Mouse (Mus musculus) stomach, embryonic 14.5 days (tissue): ENCODE measurements around the gene Papss2. TPM values are rescaled to one million over a fixed set of nuclear protein-coding genes. Genes with fewer than 3 reads are reported as not detected.
"Not testable (repeated sequence)": the region's sequence is repeated elsewhere in the genome, so short reads cannot be mapped to it uniquely, and the experiment has no call there.

Experiments
- ATAC-seq: fragments of 200-750 bp; cut with Nextera tagmentation; 2 replicates; pipeline ENCODE4 v1.8.0; 2017; ENCODE audit warnings: low read depth, moderate TSS enrichment; ENCODE audit not compliant: insufficient number of reproducible peaks, insufficient read depth, low FRiP score
- H3K27ac ChIP-seq: fragments of 300-500 bp; sonication (generic); 2 replicates; pipeline ENCODE4 v1.5.1; 2014; ENCODE audit warnings: mild to moderate bottlenecking, low read length, moderate library complexity, mixed read lengths
- H3K27me3 ChIP-seq: fragments of 300-500 bp; sonication (generic); 2 replicates; pipeline ENCODE4 v1.6.1; 2014; ENCODE audit warnings: low read length, control low read depth, mixed read lengths; ENCODE audit not compliant: control insufficient read depth, insufficient read depth
- H3K36me3 ChIP-seq: fragments of 300-500 bp; sonication (generic); 2 replicates; pipeline ENCODE4 v1.6.1; 2014; ENCODE audit warnings: mild to moderate bottlenecking, control low read depth, low read length, moderate library complexity, mixed read lengths; ENCODE audit not compliant: control insufficient read depth, insufficient read depth
- H3K4me1 ChIP-seq: fragments of 300-500 bp; sonication (generic); 2 replicates; pipeline ENCODE4 v1.6.1; 2014; ENCODE audit warnings: low read length, control low read depth, mixed read lengths; ENCODE audit not compliant: control insufficient read depth, insufficient read depth
- H3K4me2 ChIP-seq: fragments of 300-500 bp; sonication (generic); replicated peaks from 2 replicates; pipeline ENCODE4 v1.6.1; 2014; ENCODE audit warnings: low read depth, low read length, control low read depth
- H3K4me3 ChIP-seq: fragments of 300-500 bp; sonication (generic); 2 replicates; pipeline ENCODE4 v1.5.1; 2014; ENCODE audit warnings: low read depth, low read length, control low read depth
- H3K9ac ChIP-seq: fragments of 300-500 bp; sonication (generic); replicated peaks from 2 replicates; pipeline ENCODE4 v1.6.1; 2014; ENCODE audit warnings: low read depth, mild to moderate bottlenecking, control low read depth, low read length, moderate library complexity, mixed read lengths
- H3K9me3 ChIP-seq: fragments of 300-500 bp; sonication (generic); 2 replicates; pipeline ENCODE4 v1.6.1; 2016; ENCODE audit warnings: low read depth, low read length, control low read depth; ENCODE audit not compliant: control insufficient read depth
- WGBS: fragments of 180-500 bp; shearing (Covaris S2); extraction: QIAGEN DNeasy Blood & Tissue Kit; methylation state at CpG from one replicate; pipeline ENCODE4 v1.1.7; 2014; 5-methylcytosine and 5-hydroxymethylcytosine counted together
- polyA plus RNA-seq: library from polyadenylated mRNA; unstranded; fragments of >200 nt; fragmentation: Nextera tagmentation; extraction: Ambion mirVana; gene quantifications from 2 replicates; pipeline ENCODE4 v1.2.1, GENCODE M21; 2014

Gene Papss2
- polyA plus RNA-seq, 1 experiment from 2014 or later = 9.0 TPM

DNA sequence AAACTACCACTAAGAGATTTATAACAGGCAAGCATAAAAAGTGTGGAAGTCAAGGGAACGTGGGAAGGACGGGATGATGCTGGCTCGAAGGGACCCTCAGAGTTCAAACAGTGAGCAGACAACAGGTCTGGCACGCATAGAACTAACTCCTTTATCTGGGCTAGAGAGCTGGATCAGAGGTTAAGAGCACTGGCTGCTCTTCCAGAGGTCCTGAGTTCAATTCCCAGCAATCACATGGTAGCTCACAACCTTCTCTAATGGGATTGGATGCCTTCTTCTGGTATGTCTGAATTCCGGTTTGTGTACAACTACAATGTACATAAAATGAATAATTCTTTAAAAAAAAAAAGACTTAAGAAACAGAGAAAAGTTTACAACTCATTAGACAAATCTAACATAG, 87.5 kb downstream of the Papss2 start:
- Histone ChIP-seq H3K4me3 (no peak overlapping the region), H3K36me3 (peaks cover 23% of the 10 kb centered on the region; the same call in 1 of the 2 replicates), H3K27ac (no peak overlapping the region), H3K27me3 (no peaks in the 10 kb centered on the region), H3K9ac (no peak overlapping the region), H3K4me1 (no peaks in the 10 kb centered on the region), H3K4me2 (no peak overlapping the region), H3K9me3 (no peaks in the 10 kb centered on the region)
- WGBS = 93% methylated on average over 5 of the region's 5 CpGs
- no peak for ATAC-seq

DNA sequence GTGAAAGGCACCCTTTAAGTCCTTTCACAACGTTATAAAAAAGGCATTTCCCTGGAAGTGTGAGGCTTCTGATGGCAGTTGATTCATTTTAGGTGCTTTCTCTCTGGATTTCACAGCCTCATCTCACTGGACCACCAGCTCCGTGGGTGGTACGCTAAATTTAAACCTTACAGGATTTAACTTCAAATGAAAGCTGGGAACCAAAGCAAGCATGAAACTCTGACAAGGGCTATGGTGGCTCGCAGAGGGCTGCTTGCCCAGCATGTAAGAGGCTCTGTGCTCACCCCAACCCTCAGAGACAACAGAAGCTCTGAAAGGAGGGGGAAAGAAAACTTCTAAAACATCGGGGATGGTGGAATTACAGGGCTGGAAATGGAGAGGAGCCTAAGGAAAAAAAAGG, 92.1 kb downstream of the Papss2 start:
- Histone ChIP-seq H3K36me3 (peaks cover 19% of the 10 kb centered on the region; the same call in 1 of the 2 replicates), H3K27ac (no peak overlapping the region), H3K4me1 (no peaks in the 10 kb centered on the region), H3K4me3 (no peak overlapping the region), H3K4me2 (no peak overlapping the region), H3K9me3 (no peaks in the 10 kb centered on the region), H3K27me3 (no peaks in the 10 kb centered on the region), H3K9ac (no peak overlapping the region)
- WGBS = 84% methylated on average over 5 of the region's 5 CpGs
- ATAC-seq = no peak

DNA sequence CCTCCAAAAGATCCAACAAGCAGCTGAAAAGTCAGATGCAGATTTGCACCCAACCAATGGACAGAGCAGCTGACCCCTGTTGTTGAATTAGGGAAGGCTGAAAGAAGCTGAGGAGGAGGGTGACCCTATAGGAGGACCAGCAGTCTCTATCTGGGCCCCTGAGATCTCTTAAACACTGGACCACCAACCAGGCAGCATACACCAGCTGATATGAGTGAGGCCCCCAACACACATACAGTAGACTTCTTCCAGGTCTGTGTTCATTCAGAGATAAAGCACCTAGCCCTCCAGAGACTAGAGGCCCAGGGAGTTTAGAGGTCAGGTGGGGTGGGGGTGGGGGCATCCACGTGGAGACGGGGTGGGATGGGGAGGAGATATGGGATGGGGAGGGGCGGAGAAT, 92.6 kb downstream of the Papss2 start:
- H3K4me3 ChIP-seq, ATAC-seq, H3K27ac ChIP-seq, H3K4me2 ChIP-seq, H3K4me1 ChIP-seq, H3K9me3 ChIP-seq, H3K27me3 ChIP-seq, H3K9ac ChIP-seq: not testable (repeated sequence)
- WGBS = 71% methylated on average over 3 of the region's 3 CpGs
- peaks cover 24% of the 10 kb centered on the region for H3K36me3 ChIP-seq

DNA sequence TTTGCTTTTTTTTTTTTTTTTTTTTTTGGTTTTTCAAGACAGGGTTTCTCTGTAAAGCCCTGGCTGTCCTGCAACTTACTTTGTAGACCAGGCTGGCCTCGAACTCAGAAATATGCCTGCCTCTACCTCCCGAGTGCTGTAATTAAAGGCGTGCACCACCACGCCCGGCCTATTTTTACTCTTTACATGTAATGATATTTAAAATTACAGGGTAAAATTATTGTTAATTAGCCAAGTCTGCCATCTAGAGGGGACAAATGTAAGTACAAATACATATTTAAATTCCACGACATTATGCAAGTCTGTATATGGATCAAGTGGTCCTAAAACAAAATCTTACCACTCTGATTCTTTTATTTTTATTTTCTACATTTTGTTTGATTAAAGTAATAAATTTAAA, 94.1 kb downstream of the Papss2 start:
- Histone ChIP-seq H3K27me3 (no peaks in the 10 kb centered on the region), H3K4me2 (no peak overlapping the region), H3K27ac (no peak overlapping the region), H3K36me3 (peaks cover 34% of the 10 kb centered on the region), H3K4me1 (no peaks in the 10 kb centered on the region), H3K9me3 (no peaks in the 10 kb centered on the region), H3K4me3 (no peak overlapping the region), H3K9ac (no peak overlapping the region)
- no peak for ATAC-seq
- 69% methylated on average over 6 of the region's 6 CpGs for WGBS

DNA sequence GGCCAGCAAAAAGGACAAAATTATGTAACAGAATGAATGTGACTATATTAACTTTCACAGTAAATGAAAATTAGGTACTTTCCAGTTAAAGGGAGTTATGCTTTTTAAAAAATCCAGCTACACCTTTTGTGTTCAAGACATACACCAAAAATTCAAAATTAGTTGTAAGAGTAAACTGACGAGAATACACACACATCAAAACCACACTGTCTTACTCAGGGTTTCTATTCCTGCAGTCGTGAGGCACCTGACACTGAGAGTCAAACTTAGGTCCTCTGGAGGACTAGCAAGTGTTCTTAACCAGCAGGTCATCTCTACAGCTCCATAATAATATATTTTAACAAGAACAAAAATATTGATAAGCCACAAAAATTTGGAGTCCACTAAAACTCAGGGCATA, 101.1 kb downstream of the Papss2 start:
- no peaks in the 10 kb centered on the region for H3K9me3 ChIP-seq
- H3K27me3 ChIP-seq = no peaks in the 10 kb centered on the region
- no peak overlapping the region for H3K27ac ChIP-seq
- no peaks in the 10 kb centered on the region for H3K4me1 ChIP-seq
- 92% methylated on average over 2 of the region's 2 CpGs for WGBS
- no peak overlapping the region for H3K9ac ChIP-seq
- peaks cover 60% of the 10 kb centered on the region for H3K36me3 ChIP-seq
- no peak for ATAC-seq
- H3K4me2 ChIP-seq = no peak overlapping the region
- no peak overlapping the region for H3K4me3 ChIP-seq

DNA sequence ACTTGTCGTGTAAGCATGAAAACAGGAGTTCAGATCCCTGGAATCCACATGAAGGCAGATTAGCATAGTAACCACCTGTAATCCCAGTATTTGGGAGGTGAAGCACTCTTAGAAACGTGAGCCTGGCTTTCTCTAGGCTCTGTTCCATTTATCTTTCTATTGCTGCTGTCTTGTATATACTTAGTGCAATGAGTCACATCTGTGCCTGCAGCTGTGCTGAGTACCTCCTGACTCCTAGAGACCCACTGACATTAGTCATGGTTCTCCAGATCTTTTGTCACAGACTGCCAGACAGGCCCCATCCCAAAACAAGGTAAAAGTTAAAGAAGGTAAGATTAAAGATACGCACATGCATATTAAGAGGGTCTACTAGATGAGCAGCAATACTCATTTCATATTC, 106.6 kb downstream of the Papss2 start:
- 65% methylated on average over 3 of the region's 3 CpGs for WGBS
- no peak overlapping the region for H3K27ac ChIP-seq
- no peak overlapping the region for H3K9ac ChIP-seq
- H3K4me1 ChIP-seq = no peaks in the 10 kb centered on the region
- H3K9me3 ChIP-seq = no peaks in the 10 kb centered on the region
- ATAC-seq = no peak
- H3K27me3 ChIP-seq = no peaks in the 10 kb centered on the region
- H3K4me3 ChIP-seq = no peak overlapping the region
- H3K4me2 ChIP-seq = no peak overlapping the region
- peaks cover 43% of the 10 kb centered on the region for H3K36me3 ChIP-seq

DNA sequence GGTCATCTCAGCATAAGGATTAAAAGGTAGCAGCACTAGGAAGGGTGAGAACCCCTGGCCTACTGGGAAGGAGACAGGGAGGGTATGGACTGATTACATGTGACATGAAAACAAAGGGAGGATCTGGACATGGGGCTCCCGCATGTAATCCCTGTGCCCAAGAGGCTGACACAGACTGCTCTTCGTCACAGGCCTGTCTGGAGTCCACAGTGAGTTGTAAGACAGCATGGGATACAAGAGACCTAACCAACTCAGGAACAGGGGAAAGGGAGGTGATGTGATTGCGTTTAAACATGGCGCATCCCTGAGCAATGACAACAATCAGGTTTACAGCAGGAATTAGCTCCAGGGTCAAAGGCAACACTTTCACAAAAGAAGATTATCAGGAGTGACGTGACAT, 113.4 kb downstream of the Papss2 start:
- H3K4me3 ChIP-seq = no peak overlapping the region
- no peaks in the 10 kb centered on the region for H3K9me3 ChIP-seq
- no peak overlapping the region for H3K4me2 ChIP-seq
- H3K36me3 ChIP-seq = peaks cover 12% of the 10 kb centered on the region
- peaks cover 5% of the 10 kb centered on the region; the same call in 1 of the 2 replicates for H3K4me1 ChIP-seq
- H3K27me3 ChIP-seq = no peaks in the 10 kb centered on the region
- H3K9ac ChIP-seq = no peak overlapping the region
- no peak overlapping the region for H3K27ac ChIP-seq
- no peak for ATAC-seq
- WGBS = 90% methylated on average over 5 of the region's 5 CpGs

DNA sequence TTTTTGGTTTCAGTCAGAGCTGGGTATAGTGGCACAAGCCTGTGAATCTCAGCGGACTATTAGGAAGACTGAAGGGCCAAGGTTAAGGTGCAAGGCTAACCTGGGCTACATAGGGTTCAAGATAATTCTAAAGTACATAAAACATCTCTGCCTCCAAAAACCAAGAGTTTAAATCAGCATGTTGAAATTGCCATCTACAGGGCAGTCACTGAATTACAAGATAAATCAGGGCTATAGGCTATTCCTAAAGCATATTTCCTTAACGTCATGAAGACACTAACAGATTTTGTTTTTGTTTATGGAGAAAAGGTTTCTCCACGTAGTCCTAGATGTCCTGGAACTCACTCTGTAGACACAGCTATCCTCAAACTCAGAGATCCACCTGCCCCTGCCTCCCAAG, 114.7 kb downstream of the Papss2 start:
- Histone ChIP-seq H3K9me3 (no peaks in the 10 kb centered on the region), H3K36me3 (peaks cover 1% of the 10 kb centered on the region; the same call in 1 of the 2 replicates), H3K9ac (no peak overlapping the region), H3K4me2 (no peak overlapping the region), H3K27ac (no peak overlapping the region), H3K4me1 (peaks cover 5% of the 10 kb centered on the region; the same call in 1 of the 2 replicates), H3K4me3 (no peak overlapping the region), H3K27me3 (no peaks in the 10 kb centered on the region)
- no peak for ATAC-seq
- 64% methylated on average over 3 of the region's 3 CpGs for WGBS

DNA sequence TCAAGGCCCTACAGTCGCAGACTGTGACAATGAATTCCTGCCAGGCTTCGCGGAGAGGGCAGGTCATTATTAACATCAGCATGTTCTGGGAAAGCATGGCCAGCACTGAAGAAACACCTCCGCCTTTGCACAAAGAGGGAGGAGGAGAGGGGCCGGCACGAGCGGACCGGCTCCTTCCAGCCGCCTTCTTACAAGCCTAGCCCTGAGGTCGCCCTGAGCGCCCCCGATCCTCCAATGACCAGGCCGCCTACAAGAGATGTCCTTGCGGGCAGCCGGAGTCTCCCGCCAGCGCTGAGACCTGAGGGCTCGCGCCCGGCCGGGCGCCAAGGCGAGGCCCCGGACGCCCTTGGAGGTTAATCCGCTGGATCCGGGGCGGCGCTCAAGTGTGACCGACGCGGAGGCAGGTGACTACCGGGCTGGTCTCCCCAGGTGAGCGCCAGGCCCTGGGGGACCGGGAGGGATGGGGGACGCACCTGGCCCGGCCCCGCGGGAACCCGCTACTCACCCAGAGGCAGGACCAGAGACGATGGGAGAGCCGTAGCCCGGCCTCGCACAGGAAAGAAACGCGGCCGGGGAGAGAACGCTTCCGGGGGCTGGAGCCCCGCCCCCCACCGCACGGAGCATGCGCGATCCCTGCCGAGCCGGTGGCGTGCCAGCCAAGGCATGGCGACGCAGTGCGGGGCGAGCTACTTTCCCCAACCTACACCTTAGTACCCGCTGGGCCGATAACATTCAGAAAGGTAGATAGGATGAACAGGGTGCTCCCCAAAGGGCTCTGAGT, 116.4 kb downstream of the Papss2 start:
- Histone ChIP-seq H3K36me3 (no peaks in the 10 kb centered on the region), H3K4me1 (peaks cover 5% of the 10 kb centered on the region; the same call in 1 of the 2 replicates), H3K4me2 (peak overlapping the region; percentile 81), H3K9ac (peak overlapping the region; percentile 93), H3K27ac (peak overlapping the region; percentile 73), H3K9me3 (no peaks in the 10 kb centered on the region), H3K27me3 (no peaks in the 10 kb centered on the region), H3K4me3 (peak overlapping the region; percentile 83)
- ATAC-seq = peak; percentile 96
- WGBS = under 1% methylated on average over 62 of the region's 63 CpGs
